Mouse (Mus musculus) spleen, adult 2 months (tissue): ENCODE results near the gene Gm49333. TPM values are rescaled to one million over a fixed set of nuclear protein-coding genes. Genes with fewer than 3 reads are reported as not detected.
A peak's percentile ranks its signal among the peaks of the same experiment; 100 is the strongest.

Source experiments
- DNase-seq, 2 experiments: peaks; one replicate each; pipeline versions ENCODE4 v3.0.0 to v3.0.0-alpha.2; 2012 to 2021; ENCODE audit warnings: low spot score in 2 of 2, low read depth in 1 of 2
- H3K27ac ChIP-seq: fragments of 200-500 bp; 2 replicates; pipeline ENCODE4 v1.5.1; 2012; ENCODE audit warnings: low read length, inconsistent platforms; ENCODE audit not compliant: insufficient read depth
- H3K27me3 ChIP-seq: fragments of 200-500 bp; 2 replicates; pipeline ENCODE4 v1.6.1; 2012; ENCODE audit warnings: mild to moderate bottlenecking, moderate library complexity, low read length, inconsistent platforms; ENCODE audit not compliant: control insufficient read depth, insufficient read depth
- H3K36me3 ChIP-seq: fragments of 200-500 bp; 2 replicates; pipeline ENCODE4 v1.6.1; 2012; ENCODE audit warnings: mild to moderate bottlenecking, low read length, inconsistent platforms; ENCODE audit not compliant: control insufficient read depth, insufficient read depth
- H3K4me1 ChIP-seq: fragments of 200-500 bp; 2 replicates; pipeline ENCODE4 v1.6.1; 2011; ENCODE audit warnings: inconsistent platforms; ENCODE audit not compliant: control insufficient read depth, insufficient read depth, insufficient read length
- H3K4me3 ChIP-seq: fragments of 200-500 bp; 2 replicates; pipeline ENCODE4 v1.5.1; 2011; ENCODE audit warnings: mild to moderate bottlenecking, inconsistent platforms; ENCODE audit not compliant: insufficient read depth, insufficient read length; ENCODE audit errors: extremely low read depth
- CTCF ChIP-seq: fragments of 200-500 bp; IDR thresholded peaks from 2 replicates; pipeline ENCODE4 v1.5.1; 2011; ENCODE audit warnings: mild to moderate bottlenecking, inconsistent platforms; ENCODE audit not compliant: insufficient read depth, insufficient read length, insufficient replicate concordance; ENCODE audit errors: extremely low read depth
- POLR2A ChIP-seq: fragments of 200-500 bp; IDR thresholded peaks from 2 replicates; pipeline ENCODE4 v1.6.1; 2011; ENCODE audit warnings: low read depth, low read length, inconsistent platforms
- WGBS: fragments of 180-500 bp; shearing (Covaris S2); methylation state at CpG from one replicate; pipeline ENCODE4 v1.1.7; 2018; 5-methylcytosine and 5-hydroxymethylcytosine counted together
- polyA plus RNA-seq: library from polyadenylated mRNA; depleted of rRNA; stranded (reverse); fragments of >200 nt; gene quantifications from 2 replicates; pipeline ENCODE4 v1.2.3, GENCODE M21; 2012; rRNA removed

Gm49333 gene
- polyA plus RNA-seq, 1 experiment, result 0.02 TPM

GRCm38 (mm10) chr16:20677974-20678675 lies 66.7 kb downstream of the Gm49333 start:
- DNase-seq, result no peak
- 59% methylated on average over 10 of the region's 10 CpGs for whole genome bisulfite sequencing
- H3K27me3 ChIP-seq, result no peaks in the 10 kb centered on the region
- peaks cover 54% of the 10 kb centered on the region for H3K36me3 ChIP-seq
- TF ChIP-seq POLR2A (no peak), CTCF (no peak)
- peaks cover 5% of the 10 kb centered on the region; the same call in 1 of the 2 replicates for H3K4me1 ChIP-seq
- no peak overlapping the region for H3K27ac ChIP-seq
- H3K4me3 ChIP-seq, result no peak overlapping the region

- TF ChIP-seq POLR2A (no peak), CTCF (no peak)
- peaks cover 41% of the 10 kb centered on the region for H3K36me3 ChIP-seq
- H3K27ac ChIP-seq, result no peak overlapping the region
- no peak for DNase-seq
- WGBS, result 75% methylated on average over 3 of the region's 3 CpGs
- H3K4me3 ChIP-seq, result no peak overlapping the region
- H3K4me1 ChIP-seq, result no peaks in the 10 kb centered on the region
- H3K27me3 ChIP-seq, result peaks cover 8% of the 10 kb centered on the region
Observed at GRCm38 (mm10) chr16:20690774-20691173, 79.4 kb downstream of the Gm49333 start.

DNA sequence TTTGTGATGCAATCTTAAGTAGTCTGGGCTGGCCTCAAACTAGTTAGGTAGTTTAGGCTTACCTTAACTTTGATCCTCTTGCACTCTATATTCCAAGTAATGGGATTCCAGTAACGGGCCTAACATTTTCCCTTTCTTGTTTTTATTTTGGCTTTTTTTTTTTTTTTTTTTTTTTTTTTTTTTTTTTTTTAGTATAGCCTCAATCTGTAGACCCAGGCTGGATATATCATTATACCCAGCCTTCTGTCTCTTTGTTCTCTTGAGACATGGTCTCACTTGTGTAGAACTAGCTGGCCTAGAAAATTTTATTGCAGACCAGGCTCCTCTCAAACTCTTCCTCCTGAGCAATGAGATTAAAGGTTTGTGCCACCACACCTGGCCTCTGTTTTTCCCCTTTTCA lies 80.2 kb downstream of the Gm49333 start:
- peaks cover 10% of the 10 kb centered on the region for H3K27me3 ChIP-seq
- no peak for DNase-seq
- no peak overlapping the region for H3K4me3 ChIP-seq
- TF ChIP-seq CTCF, result no peak
- no peak for TF ChIP-seq POLR2A
- 0 out of 2 replicates have a peak, but pooled peaks cover 2% of the 10 kb centered on the region for H3K4me1 ChIP-seq
- WGBS, result 94% methylated on average over 1 of the region's 1 CpGs
- H3K27ac ChIP-seq, result no peak overlapping the region
- peaks cover 32% of the 10 kb centered on the region for H3K36me3 ChIP-seq

- no peak for DNase-seq
- 88% methylated on average over 16 of the region's 16 CpGs for WGBS
Observed at GRCm38 (mm10) chr16:20692241-20692965, 81.0 kb downstream of the Gm49333 start.

GRCm38 (mm10) chr16:20693111-20693701 lies 81.8 kb downstream of the Gm49333 start, which contains the start of gene Fam131a:
Gene Fam131a, plus strand, starts transcription at chr16:20693241.
- DNase-seq, result peak in 1 of 2 experiments; percentile 73
- 0 out of 2 replicates have a peak, but pooled peaks cover 2% of the 10 kb centered on the region for H3K4me1 ChIP-seq
- WGBS, result 3% methylated on average over 37 of the region's 37 CpGs
- TF ChIP-seq CTCF (no peak), POLR2A (no peak)
- peak within 1 kb of the TSS; percentile 67 for H3K4me3 ChIP-seq
- H3K36me3 ChIP-seq, result peaks cover 20% of the 10 kb centered on the region
- H3K27ac ChIP-seq, result peak within 1 kb of the TSS; percentile 29; the same call in 1 of the 2 replicates
- H3K27me3 ChIP-seq, result peaks cover 10% of the 10 kb centered on the region

More at GRCm38 (mm10) chr16:20692241-20692965, 81.0 kb downstream of the Gm49333 start:
- H3K27me3 ChIP-seq, result peaks cover 10% of the 10 kb centered on the region
- 0 out of 2 replicates have a peak, but pooled peaks cover 2% of the 10 kb centered on the region for H3K4me1 ChIP-seq
- TF ChIP-seq CTCF (no peak), POLR2A (no peak)
- H3K27ac ChIP-seq, result no peak overlapping the region
- H3K4me3 ChIP-seq, result no peak overlapping the region
- peaks cover 25% of the 10 kb centered on the region for H3K36me3 ChIP-seq

DNA sequence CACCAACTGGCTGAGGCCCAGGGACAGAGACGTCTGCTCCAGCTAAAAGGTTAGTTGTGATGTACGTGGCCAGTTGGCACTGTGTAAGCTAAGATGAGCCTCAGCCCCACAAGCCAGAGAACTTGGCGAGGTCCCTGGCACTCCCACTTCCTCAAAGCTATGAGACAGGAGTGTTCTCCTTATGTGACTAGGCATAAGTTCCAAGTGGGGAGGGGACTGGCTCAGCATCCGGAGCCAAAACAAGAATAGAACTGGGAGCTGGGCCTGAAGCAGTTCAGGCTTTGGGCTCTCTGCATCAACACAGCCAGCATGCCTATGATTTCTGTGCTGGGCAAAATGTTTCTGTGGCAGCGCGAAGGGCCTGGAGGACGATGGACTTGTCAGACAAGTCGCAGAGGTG lies 83.4 kb downstream of the Gm49333 start:
- H3K27me3 ChIP-seq, result peaks cover 10% of the 10 kb centered on the region
- peaks cover 7% of the 10 kb centered on the region for H3K36me3 ChIP-seq
- H3K4me1 ChIP-seq, result 0 out of 2 replicates have a peak, but pooled peaks cover 2% of the 10 kb centered on the region
- TF ChIP-seq CTCF (no peak), POLR2A (no peak)
- H3K4me3 ChIP-seq, result no peak overlapping the region
- no peak for DNase-seq
- WGBS, result 61% methylated on average over 8 of the region's 8 CpGs
- H3K27ac ChIP-seq, result no peak overlapping the region

Other genes with a start within 250 kb of the Gm49333 start
- gene Abcc5, start 185.2 kb upstream of the Gm49333 start, polyA plus RNA-seq, result 48.8 and 55.4 TPM in 2 replicates
- gene Eif2b5, start 112.8 kb upstream of the Gm49333 start, polyA plus RNA-seq, result 16.6 and 17.5 TPM in 2 replicates
- gene Dvl3, start 94.6 kb upstream of the Gm49333 start, polyA plus RNA-seq, result 25.0 and 30.8 TPM in 2 replicates
- 241 and 277 TPM in 2 replicates for gene Ap2m1, start 76.1 kb upstream of the Gm49333 start, polyA plus RNA-seq
- gene Abcf3, start 63.0 kb upstream of the Gm49333 start, polyA plus RNA-seq, result 27.3 and 32.6 TPM in 2 replicates
- 0.07 TPM in 1 of 2 replicates, not detected in the other for gene Vwa5b2, start 22.1 kb upstream of the Gm49333 start, polyA plus RNA-seq
- 9.2 and 10.8 TPM in 2 replicates for gene Eef1akmt4, start within 50 bp of the Gm49333 start, polyA plus RNA-seq
- gene Alg3, start 125 bp downstream of the Gm49333 start, polyA plus RNA-seq, result 18.5 and 19.6 TPM in 2 replicates
- 1.3 and 1.4 TPM in 2 replicates for gene Camk2n2, start 9.7 kb downstream of the Gm49333 start, polyA plus RNA-seq
- gene Ece2, start 18.2 kb downstream of the Gm49333 start, polyA plus RNA-seq, result 0.07 and 0.15 TPM in 2 replicates
- 41.8 and 42.7 TPM in 2 replicates for gene Psmd2, start 40.0 kb downstream of the Gm49333 start, polyA plus RNA-seq
- gene Eif4g1, start 56.7 kb downstream of the Gm49333 start, polyA plus RNA-seq, result 257 and 351 TPM in 2 replicates
- gene Fam131a, start 81.6 kb downstream of the Gm49333 start, polyA plus RNA-seq, result 5.9 and 8.3 TPM in 2 replicates
- gene Polr2h, start 106.1 kb downstream of the Gm49333 start, polyA plus RNA-seq, result 8.5 and 10.0 TPM in 2 replicates
- gene Clcn2, start 106.1 kb downstream of the Gm49333 start, polyA plus RNA-seq, result 8.5 and 12.1 TPM in 2 replicates
- 0.63 and 1.6 TPM in 2 replicates for gene Chrd, start 121.5 kb downstream of the Gm49333 start, polyA plus RNA-seq
- gene Thpo, start 122.9 kb downstream of the Gm49333 start, polyA plus RNA-seq, result 0.09 and 0.19 TPM in 2 replicates